Mouse (Mus musculus) adrenal gland (tissue): ENCODE results near the gene Kif11.

ENCODE experiments used
- intact Hi-C: fragments of 180-260 bp; cut with DNase I; formaldehyde crosslinking; loops from one replicate; pipeline ENCODE4 v1.15.1; 2025

The Kif11 gene

DNA sequence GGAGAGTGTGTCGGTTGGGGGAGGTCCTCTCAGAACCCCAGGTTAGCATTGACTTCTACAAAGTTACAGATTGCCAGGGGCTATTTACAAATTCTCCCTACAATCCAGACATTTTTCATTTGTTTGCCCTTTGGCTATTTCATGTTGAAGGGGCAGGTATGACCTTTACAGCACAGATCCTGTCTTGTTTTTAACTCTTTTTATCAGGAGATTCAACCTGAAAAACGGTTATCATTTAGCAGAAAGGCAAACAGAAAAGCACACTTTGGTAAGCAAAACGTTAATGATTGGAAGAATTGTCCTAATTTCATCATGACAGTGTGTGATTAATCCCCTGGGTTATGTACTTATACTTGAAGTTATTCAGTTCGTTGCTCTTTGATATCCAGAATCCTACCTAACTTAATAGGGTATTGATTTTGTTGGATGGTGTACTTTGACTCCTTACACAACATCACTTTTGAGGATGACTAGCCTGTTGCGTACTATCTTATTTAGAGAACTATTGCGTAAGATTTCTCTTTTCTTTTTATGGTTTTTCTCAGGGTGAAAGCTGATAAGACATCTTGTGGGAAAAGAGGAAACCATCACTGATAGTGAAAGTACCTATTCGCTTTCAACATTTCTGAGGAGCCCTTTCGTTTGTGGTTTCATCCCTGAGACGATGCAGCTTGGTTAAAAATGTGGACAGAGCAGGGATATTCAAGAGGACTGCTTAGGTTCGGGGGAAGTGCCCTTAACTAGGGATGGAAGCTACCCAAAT is 66.5 kb downstream of the Kif11 start:
- intact Hi-C loops, result no loop called here

GRCm38 (mm10) chr19:37443631-37444140 is 67.5 kb downstream of the Kif11 start:
- intact Hi-C loops, result no loop called here

GRCm38 (mm10) chr19:37448212-37448611 is 72.0 kb downstream of the Kif11 start:
- intact Hi-C loops, result no loop called here

DNA sequence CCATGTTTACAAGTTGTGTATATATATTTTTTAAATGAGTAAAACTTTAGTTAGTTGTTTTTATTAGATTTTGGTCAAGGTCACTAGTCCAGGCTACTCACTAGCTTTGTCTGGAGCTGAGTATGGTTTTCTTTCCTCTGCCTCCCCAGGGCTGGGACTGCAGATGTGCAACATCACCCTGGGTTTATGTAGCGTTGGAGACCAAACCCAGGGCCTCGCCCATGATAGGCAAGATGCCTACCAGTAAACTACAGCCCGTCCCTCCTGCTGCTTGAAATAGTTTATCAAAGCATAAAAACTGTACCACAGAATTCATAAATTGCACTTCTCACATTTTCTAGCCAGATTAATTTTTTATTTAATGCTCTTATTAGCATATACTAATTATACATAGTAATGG is 73.0 kb downstream of the Kif11 start:
- intact Hi-C loops, result no loop called here

DNA sequence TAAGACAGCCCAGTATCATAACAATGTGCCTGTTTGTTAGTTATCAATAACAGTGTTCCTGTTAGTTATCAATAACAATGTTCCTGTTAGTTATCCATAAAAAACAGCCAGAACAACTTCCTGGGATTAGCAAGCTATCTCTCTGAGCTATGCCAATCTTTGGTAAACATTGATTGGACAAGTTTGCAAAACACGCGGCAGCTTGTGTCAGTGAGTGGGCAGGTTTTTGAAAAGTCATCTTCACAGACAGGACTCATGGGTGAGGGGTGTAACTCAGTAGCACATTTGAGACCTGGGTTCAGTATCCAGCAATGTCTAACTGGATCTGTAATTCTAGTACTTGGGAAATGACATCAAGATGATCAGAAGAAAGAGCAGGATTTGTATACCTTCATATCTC is 79.3 kb downstream of the Kif11 start:
- intact Hi-C loops, result no loop called here

- intact Hi-C loops, result no loop called here
These were observed 79.8 kb downstream of the Kif11 start for GRCm38 (mm10) chr19:37455961-37456360.

- intact Hi-C loops, result no loop called here
These were observed 81.8 kb downstream of the Kif11 start for GRCm38 (mm10) chr19:37458013-37458412.

DNA sequence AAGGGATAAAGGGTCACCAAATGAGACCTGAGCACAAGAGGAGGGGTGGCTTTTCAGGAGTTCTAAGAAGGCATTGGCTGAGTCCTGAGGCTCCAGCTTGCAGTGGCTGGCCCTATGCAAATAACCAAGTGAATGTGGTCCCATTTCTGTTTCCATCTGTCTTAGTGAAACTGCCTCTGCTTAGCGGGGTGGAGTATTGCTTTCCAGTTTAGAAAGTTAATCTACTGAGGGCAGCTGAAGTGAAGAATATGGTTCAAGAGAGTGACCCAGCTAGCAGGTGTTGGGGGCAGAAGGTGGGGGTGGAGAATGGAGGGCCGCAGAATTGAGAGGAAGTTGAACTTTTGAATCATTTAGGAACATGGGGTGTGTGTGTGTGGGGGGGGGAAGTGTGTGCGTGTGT is 90.2 kb downstream of the Kif11 start:
- intact Hi-C loops, result no loop called here

DNA sequence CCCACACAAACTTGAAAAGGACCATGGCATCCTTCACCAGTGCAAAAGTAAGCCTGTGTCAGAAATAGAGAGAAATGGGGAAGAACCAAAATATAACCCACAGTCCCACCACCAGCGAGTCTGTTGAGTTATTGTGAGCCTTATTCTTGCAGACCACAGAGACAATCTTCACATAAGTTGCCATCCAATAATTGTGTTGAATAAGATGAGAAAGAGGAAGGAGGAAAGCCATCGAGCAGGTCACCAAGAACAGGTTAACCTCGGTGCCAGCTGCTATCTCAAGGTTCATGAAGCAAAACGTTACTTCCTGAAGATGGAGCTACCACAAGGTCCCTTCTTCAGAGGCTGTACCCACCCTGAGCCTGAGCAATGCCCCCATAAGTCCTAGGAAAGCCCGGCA is 90.8 kb downstream of the Kif11 start:
- intact Hi-C loops, result no loop called here

GRCm38 (mm10) chr19:37468841-37469566 is 92.8 kb downstream of the Kif11 start:
- intact Hi-C loops, result no loop called here
